Mouse (Mus musculus): ENCODE measurements around the gene Mgll. TPM values are rescaled to one million over a fixed set of nuclear protein-coding genes. Genes with fewer than 3 reads are reported as not detected.

Mgll gene
- polyA plus RNA-seq (2012; rRNA removed): 152 and 159 TPM in 2 replicates

GRCm38 (mm10) chr6:88724313-88725195 is at the start of gene Mgll:
TSS of gene Mgll (plus strand) at chr6:88724412.
- DNase-seq: peak; percentile 75
- WGBS: under 1% methylated on average over 105 of the region's 105 CpGs
- TF ChIP-seq POLR2A (IDR thresholded peaks at IDR 0.05; ENCODE audit: low read depth, low read length): no peak
- 0 out of 2 replicates have a peak, but pooled peaks have one; percentile 7 for TF ChIP-seq CTCF (conservative IDR thresholded peaks at IDR 0.05; ENCODE audit: insufficient read depth, insufficient read length, low read depth, low read length)

GRCm38 (mm10) chr6:88675815-88676214 is 48.4 kb upstream of the Mgll start:
- Histone ChIP-seq H3K4me3 (ENCODE audit: insufficient read depth, low read depth, low read length) (no peak overlapping the region), H3K27ac (ENCODE audit: insufficient read depth, low read depth, low read length) (no peak overlapping the region), H3K27me3 (replicated peaks; ENCODE audit: control insufficient read depth, insufficient read depth, low read length) (no peaks in the 10 kb centered on the region), H3K4me1 (ENCODE audit: control insufficient read depth, insufficient read depth, low read length) (peaks cover 11% of the 10 kb centered on the region; the same call in 1 of the 2 replicates), H3K36me3 (ENCODE audit: control insufficient read depth, insufficient read depth, low read length) (no peaks in the 10 kb centered on the region)
- TF ChIP-seq CTCF (conservative IDR thresholded peaks at IDR 0.05; ENCODE audit: insufficient read depth, insufficient read length, low read depth, low read length) (no peak), POLR2A (IDR thresholded peaks at IDR 0.05; ENCODE audit: low read depth, low read length) (no peak)
- WGBS: 87% methylated on average over 2 of the region's 2 CpGs
- no peak for DNase-seq

More at GRCm38 (mm10) chr6:88724313-88725195, at the start of gene Mgll:
- Histone ChIP-seq H3K4me1 (ENCODE audit: control insufficient read depth, insufficient read depth, low read length) (peaks cover 22% of the 10 kb centered on the region), H3K27ac (ENCODE audit: insufficient read depth, low read depth, low read length) (peak within 1 kb of the TSS; percentile 80), H3K36me3 (ENCODE audit: control insufficient read depth, insufficient read depth, low read length) (no peaks in the 10 kb centered on the region), H3K4me3 (ENCODE audit: insufficient read depth, low read depth, low read length) (peak within 1 kb of the TSS; percentile 94), H3K27me3 (replicated peaks; ENCODE audit: control insufficient read depth, insufficient read depth, low read length) (no peaks in the 10 kb centered on the region)

GRCm38 (mm10) chr6:88676753-88677736 is 47.2 kb upstream of the Mgll start:
- 82% methylated on average over 6 of the region's 6 CpGs for WGBS
- DNase-seq: peak; percentile 36
- H3K27ac ChIP-seq (ENCODE audit: insufficient read depth, low read depth, low read length): peak overlapping the region; percentile 66; the same call in 1 of the 2 replicates
- H3K36me3 ChIP-seq (ENCODE audit: control insufficient read depth, insufficient read depth, low read length): no peaks in the 10 kb centered on the region
- no peak overlapping the region for H3K4me3 ChIP-seq (ENCODE audit: insufficient read depth, low read depth, low read length)
- peaks cover 11% of the 10 kb centered on the region; the same call in 1 of the 2 replicates for H3K4me1 ChIP-seq (ENCODE audit: control insufficient read depth, insufficient read depth, low read length)
- H3K27me3 ChIP-seq (replicated peaks; ENCODE audit: control insufficient read depth, insufficient read depth, low read length): no peaks in the 10 kb centered on the region
- TF ChIP-seq CTCF (conservative IDR thresholded peaks at IDR 0.05; ENCODE audit: insufficient read depth, insufficient read length, low read depth, low read length) (no peak), POLR2A (IDR thresholded peaks at IDR 0.05; ENCODE audit: low read depth, low read length) (no peak)

GRCm38 (mm10) chr6:88677738-88678137 is 46.5 kb upstream of the Mgll start:
- peak; percentile 60 for DNase-seq
- Histone ChIP-seq H3K36me3 (ENCODE audit: control insufficient read depth, insufficient read depth, low read length) (no peaks in the 10 kb centered on the region), H3K4me3 (ENCODE audit: insufficient read depth, low read depth, low read length) (no peak overlapping the region), H3K27ac (ENCODE audit: insufficient read depth, low read depth, low read length) (0 out of 2 replicates have a peak overlapping the region, but pooled peaks have one; percentile 18), H3K4me1 (ENCODE audit: control insufficient read depth, insufficient read depth, low read length) (peaks cover 11% of the 10 kb centered on the region; the same call in 1 of the 2 replicates), H3K27me3 (replicated peaks; ENCODE audit: control insufficient read depth, insufficient read depth, low read length) (no peaks in the 10 kb centered on the region)
- 40% methylated on average over 2 of the region's 2 CpGs for WGBS
- TF ChIP-seq CTCF (conservative IDR thresholded peaks at IDR 0.05; ENCODE audit: insufficient read depth, insufficient read length, low read depth, low read length) (no peak), POLR2A (IDR thresholded peaks at IDR 0.05; ENCODE audit: low read depth, low read length) (no peak)

GRCm38 (mm10) chr6:88681026-88681425 is 43.2 kb upstream of the Mgll start:
- 89% methylated on average over 3 of the region's 3 CpGs for WGBS
- TF ChIP-seq POLR2A (IDR thresholded peaks at IDR 0.05; ENCODE audit: low read depth, low read length) (no peak), CTCF (conservative IDR thresholded peaks at IDR 0.05; ENCODE audit: insufficient read depth, insufficient read length, low read depth, low read length) (no peak)
- H3K4me1 ChIP-seq (ENCODE audit: control insufficient read depth, insufficient read depth, low read length): peaks cover 11% of the 10 kb centered on the region; the same call in 1 of the 2 replicates

GRCm38 (mm10) chr6:88683380-88684053 is 40.7 kb upstream of the Mgll start:
- Histone ChIP-seq H3K4me1 (ENCODE audit: control insufficient read depth, insufficient read depth, low read length) (peaks cover 3% of the 10 kb centered on the region; the same call in 1 of the 2 replicates), H3K4me3 (ENCODE audit: insufficient read depth, low read depth, low read length) (no peak overlapping the region), H3K27me3 (replicated peaks; ENCODE audit: control insufficient read depth, insufficient read depth, low read length) (no peaks in the 10 kb centered on the region), H3K36me3 (ENCODE audit: control insufficient read depth, insufficient read depth, low read length) (no peaks in the 10 kb centered on the region), H3K27ac (ENCODE audit: insufficient read depth, low read depth, low read length) (no peak overlapping the region)
- no peak for TF ChIP-seq CTCF (conservative IDR thresholded peaks at IDR 0.05; ENCODE audit: insufficient read depth, insufficient read length, low read depth, low read length)
- TF ChIP-seq POLR2A (IDR thresholded peaks at IDR 0.05; ENCODE audit: low read depth, low read length): no peak
- no peak for DNase-seq
- WGBS: 62% methylated on average over 7 of the region's 7 CpGs

More at GRCm38 (mm10) chr6:88681026-88681425, 43.2 kb upstream of the Mgll start:
- Histone ChIP-seq H3K27ac (ENCODE audit: insufficient read depth, low read depth, low read length) (no peak overlapping the region), H3K27me3 (replicated peaks; ENCODE audit: control insufficient read depth, insufficient read depth, low read length) (no peaks in the 10 kb centered on the region), H3K4me3 (ENCODE audit: insufficient read depth, low read depth, low read length) (no peak overlapping the region), H3K36me3 (ENCODE audit: control insufficient read depth, insufficient read depth, low read length) (no peaks in the 10 kb centered on the region)
- DNase-seq: no peak

All from kidney, adult 2 months (tissue).